Mouse (Mus musculus): ENCODE results near the gene Gtf2f2.

DNA sequence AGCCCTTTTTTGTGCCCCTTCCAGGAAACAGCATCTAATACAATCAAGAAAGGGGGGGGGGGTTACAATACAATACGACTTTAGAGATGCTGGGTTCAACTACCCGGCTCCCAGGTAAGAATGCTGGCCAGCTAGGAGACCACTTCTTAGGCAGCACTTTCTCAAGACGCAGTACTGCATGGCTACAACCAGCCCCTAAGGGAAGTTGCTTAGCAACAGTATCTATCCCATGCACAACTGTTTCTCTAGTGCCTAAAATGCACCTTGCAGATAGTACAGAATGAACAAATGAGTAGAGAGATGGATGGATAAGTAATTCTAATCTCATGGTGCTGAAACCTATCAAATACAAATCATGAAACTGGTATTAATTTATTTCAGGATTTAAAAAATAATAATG, 63.0 kb downstream of the Gtf2f2 start:
- TF ChIP-seq CTCF (IDR thresholded peaks at IDR 0.05; ENCODE audit: extremely low read depth, insufficient read depth, low read length) (no peak), POLR2A (IDR thresholded peaks at IDR 0.05; ENCODE audit: extremely low read depth, insufficient read depth, low read length) (no peak)
